Mouse (Mus musculus): ENCODE data around the gene Galnt15.

Galnt15 gene

DNA sequence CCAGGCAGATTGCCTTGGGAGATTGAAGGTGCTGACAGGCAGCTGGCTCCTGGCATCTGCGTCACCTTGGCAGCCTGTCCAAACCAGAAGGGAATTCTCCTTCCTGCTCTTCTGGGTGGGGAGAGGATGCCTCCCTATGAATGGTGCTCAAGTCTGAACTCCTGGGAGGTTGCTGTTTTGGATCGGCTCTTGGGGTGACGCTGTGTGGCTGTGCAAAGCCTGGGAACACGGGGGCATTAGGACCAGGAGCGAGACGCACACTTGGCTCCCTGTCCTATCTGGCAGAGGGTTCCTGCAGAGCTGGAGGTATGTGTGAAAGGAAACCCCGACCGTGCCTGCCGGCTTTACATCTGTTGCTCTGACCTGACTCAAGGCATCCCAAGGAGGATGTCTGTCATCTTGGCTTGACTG lies at the start of gene Galnt15:
Gene Galnt15 (plus strand): TSS at position 309 of the 411 bp plus-strand sequence.
- peak; percentile 92 to 93 for DNase-seq

DNA sequence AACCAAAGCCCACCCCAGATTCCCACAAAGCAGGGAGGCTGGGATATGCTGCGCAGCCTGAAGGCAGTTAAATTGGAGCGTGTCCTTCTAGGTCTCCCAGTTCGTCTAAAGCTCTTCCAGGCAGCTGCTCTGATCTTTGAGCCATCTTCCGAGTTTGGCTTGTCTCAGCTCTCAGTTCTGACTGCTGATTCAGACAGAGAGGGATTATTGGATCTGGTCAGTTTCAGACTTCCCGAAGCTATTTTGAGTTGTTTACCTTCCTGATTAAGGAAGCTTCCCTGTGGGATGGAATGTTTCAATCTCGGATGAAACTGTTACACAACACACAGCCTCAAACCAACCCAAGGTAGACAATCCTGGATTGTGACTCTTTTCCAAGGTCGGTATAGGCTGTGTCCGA lies 34.8 kb upstream of the Galnt15 start:
- DNase-seq, result no peak

DNA sequence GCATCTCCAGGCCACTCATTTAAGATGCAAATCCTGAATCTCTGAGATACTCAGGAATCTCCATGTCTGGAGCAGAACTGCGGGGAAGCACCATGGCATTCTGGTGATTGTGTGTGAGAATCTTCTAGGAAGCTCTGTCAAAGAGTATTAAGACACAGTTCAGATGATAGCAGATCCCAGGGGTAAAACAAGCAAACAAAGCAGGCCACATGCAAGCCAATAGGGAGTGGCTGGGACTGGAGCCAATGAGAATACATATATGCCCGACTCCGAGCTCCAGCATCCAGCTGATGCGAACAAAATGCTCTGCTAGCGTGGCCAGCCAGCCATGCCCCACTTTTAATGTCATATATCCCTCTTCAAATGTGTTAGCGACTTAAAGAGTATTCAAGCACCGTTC lies 27.8 kb upstream of the Galnt15 start:
- DNase-seq, result no peak

DNA sequence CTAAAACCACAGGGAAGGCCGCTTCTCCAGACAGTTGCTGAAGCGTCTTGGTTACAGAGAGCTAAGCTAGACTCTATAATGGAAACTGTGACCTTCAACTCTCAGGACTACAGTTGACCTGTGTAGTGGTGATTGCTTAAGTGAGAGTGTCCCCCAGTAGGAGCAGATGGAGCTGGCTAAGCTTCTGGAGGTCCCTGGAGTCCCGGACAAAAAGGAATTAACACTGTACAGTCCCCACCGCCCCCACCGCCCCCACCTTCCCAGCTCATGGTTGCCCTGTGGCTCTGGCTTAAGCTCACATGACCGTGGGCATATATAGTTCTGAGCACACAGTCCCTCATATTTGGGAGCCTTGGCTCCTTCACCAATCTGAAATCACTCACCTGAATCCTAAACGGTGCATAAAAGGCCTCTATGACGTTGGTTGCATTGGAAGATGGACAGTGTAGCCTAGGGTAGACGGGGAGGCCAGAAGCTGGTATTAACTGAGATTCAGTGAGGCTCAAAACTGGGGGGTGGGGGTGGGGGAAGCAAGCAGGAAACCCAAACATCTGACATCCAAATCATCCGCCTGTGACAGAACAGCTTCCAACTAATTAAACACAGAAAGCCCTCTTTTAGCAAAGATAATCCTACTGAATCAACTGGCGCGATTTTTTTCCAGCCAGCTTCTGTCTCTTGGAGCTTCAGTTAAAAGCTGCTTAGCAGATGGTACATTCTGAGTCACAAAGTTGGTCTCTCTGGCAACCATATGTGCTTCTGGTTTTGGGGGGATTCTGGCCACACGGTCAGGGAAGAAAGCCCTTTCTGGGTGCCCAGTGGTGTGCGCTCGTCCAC lies 26.1 kb upstream of the Galnt15 start:
- DNase-seq, result no peak

DNA sequence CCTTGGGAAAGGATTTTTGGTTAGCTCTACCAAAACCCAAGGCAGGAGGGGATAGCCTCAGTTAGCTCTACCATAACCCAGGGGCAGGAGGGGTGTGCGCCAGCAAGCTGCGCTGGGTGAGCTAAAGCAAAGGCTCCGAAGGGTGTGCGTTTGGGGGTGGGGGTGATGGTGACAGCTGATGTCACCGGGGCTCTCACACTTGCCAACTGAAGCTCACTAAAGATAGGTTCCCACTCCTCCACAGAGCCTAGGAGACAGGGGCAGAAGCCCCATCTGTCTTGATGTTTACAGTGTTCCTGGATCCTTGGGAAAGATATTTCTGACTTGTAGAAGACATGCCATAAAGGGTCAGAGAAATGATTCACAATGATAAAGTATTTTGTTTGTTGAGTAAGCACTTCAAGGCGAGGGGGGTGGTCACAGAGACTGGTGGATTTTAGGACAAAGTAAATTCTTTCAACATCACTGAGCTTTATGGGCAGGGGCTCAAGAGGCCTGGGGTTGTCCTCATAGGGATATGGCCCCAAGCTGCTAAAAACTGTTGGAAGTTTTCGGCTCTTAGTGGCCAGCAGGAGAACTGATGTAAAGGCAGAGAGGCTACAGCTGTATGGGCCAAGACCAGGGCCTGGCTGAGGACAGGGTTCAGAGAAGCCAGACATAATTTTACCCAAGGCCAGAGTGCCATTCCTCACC lies 24.7 kb upstream of the Galnt15 start:
- DNase-seq, result no peak

DNA sequence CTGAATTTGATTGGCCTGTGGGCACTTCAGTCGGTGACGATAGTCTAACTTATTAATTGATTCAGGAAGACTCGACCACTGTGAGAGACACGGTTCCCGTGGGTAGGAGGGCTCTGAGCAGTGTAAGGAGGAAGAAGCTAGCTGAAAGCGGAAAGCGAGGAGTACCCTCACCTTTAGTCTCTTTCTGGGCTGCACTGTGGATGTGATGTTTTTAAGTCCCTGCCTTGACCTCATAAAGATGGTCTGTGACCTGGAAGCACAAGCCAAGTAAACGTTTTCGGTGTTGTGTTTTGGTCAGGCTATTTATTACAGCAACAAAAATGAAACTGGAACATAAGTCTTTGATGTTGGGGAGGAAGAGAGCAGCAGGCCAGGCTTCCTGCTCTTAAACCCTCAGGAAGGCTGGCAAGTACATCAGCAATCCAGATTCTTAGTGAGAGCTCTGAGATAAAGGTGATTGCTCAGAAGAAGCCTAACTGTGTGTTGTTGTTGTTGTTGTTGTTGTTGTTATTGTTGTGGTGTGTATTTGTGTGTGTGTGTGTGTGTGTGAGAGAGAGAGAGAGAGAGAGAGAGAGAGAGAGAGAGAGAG lies 23.0 kb upstream of the Galnt15 start:
- no peak for DNase-seq

DNA sequence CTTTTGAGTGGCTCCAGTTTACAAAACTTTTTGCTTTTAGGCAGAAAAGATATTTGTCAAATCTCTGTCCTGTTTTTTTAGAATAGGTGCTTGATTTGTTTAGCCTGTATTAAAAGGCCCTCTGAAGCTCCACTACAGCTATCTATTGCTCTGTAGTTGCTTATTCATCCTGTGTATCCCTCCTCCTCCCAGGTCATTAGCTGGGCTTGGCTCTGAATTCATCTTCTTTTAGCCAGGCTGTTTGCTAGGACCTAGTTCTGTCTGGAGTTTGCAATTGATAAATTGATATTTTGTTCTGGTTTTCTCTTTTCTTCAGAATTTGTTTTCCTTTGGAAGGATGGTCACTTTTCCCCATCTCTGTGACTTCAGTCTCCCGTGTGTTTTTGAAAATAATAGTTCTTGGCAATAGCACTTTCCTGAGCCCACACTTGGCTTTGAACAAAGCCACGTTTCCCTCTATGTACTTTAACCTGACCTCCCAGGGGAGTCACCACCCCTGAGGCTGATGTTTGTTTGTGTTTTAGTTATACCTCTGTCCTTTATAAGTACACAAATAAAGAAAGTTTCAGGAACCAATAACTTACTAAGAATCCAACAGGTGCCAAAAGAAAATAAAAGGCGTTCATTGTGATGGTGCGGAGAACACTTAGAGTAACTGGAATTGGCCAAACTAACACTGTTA lies 21.0 kb upstream of the Galnt15 start:
- DNase-seq, result no peak

DNA sequence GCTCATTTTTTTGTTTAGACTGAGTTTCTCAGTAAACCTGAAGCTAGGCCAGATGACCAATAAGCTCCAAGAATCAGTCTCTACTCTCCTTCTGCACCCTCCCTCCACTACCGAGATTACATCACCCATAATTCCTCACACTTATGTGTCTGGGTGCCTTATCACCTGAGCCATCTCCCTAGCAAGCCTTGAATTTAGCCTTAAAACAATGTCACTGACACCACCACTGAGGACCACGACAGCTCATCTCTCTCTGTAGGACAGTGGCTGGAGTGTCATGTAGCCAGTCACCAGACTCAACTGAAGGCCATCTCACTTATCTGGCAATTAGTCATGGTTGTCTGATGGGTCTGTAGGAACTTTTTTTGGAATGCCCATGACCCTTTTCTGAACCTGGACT lies 19.1 kb upstream of the Galnt15 start:
- no peak for DNase-seq

DNA sequence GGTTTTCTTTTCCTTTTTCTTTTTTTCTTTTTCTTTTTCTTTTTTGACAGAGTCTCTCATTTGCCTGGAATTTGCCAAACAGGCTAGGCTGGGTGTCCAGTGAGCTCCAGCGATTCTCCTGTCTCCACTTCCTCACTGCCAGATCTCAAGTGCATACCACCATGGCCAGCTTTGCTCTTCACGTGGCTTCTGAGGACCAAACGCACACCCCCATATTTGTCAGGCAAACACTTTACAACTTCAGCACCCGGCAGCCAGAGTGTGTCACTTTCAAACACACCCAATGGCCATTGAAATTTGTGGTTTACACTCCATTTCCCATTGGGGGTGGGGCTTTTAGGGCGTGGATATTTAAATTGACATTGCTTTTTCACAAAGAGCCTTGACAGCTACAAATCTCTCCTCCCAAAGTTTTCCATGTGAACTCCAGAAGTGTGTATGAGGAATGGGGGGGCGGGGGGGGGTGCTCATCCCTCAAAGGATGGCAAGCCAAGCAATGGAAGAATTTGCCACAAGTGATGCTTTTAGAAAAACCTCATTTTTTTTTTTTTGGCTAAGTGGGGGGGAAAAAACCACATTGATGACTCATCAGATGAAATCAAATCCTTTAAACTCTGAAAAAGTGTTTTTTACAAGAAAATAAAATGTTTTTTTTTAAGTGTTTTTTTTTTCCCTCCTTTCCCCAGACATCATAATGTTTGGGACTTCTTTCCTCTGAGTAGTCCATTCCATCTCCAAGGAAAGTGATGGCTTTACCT lies 17.1 kb upstream of the Galnt15 start:
- no peak for DNase-seq

DNA sequence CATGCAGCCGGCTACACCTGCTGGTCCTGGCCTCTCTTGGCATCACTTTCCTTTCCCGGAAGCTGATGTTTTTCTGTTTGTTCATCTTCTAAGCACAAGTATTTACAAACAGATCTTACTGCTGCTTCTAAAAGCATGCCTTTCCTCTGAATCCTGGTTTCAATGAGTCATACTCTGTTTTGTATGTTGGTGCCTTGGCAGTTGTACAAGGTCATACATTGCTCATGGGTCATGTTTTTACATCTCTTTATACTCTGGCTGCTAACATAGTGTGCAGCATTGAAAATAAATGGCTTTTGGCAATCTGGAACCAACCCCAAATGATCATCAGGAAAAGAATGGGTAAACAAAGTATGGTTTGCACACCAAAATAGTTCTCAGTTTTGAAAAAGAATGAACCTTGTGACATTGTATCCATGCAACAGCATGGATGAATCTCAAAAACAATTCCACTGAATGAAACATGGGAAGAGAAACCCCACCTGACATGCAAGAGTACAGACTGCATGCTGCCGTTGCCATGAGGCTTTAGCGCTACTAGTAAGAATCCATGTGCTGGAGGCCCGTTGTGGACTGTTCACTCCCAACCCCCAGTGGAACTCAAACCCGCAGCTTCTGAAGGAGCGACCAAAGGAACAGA lies 13.5 kb upstream of the Galnt15 start:
- DNase-seq, result no peak

DNA sequence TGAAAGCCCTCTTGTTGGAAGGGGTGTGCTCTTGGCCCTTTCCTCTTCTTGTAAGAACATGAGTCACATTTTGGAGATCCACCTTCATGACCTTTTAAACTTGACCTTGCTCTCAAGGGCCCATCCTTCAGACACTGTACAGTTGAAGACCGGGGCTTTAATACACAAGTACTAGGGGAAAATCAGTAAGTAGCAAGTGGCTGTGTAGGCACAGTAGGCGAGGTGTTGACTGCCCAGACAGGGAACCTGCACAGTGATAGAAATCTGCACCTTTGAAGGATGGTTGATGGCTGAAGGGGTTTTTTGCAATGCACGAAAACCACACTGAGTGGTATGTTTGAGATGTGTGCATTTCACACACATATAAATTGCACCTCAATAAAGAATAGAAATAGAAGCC lies 12.3 kb upstream of the Galnt15 start:
- no peak for DNase-seq

DNA sequence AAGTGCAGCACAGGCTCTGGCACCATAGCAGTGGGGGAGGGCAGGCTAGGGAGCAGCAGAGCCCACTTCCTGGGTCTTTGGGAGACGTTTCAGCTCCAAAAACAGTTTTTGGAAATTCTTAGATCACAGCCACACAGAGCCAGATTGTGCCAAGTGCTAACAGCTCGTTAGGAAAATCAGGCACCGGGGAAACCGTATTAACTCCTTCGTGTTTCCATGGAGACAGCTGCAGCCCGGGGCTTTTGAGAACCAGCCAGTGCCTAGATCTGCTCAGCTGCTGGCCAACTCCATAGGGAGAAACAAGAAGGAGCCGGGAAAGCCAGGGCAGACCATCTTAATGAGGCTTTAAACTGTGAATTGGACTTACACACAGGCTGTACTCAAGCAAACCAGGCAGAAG lies 11.9 kb upstream of the Galnt15 start:
- DNase-seq, result peak in 1 of 2 experiments; percentile 31

DNA sequence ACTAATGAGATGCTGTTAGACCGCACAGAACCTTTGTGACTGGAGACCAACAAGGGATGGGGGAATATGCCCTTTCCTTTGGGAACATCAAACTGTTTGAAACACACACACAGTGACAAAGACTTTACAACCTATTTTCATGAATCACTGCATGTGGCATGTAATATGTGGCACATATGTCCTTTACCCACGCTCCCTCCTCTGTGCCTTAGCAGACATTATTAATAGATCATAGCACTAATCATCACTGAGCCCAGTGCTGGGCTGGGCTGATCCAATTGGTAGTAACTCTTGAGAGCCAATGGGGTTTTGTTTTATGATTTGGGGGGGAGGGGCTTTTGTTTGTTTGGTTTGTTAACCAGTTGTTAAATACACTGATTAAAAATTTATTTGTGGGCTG lies 11.3 kb upstream of the Galnt15 start:
- DNase-seq, result no peak

DNA sequence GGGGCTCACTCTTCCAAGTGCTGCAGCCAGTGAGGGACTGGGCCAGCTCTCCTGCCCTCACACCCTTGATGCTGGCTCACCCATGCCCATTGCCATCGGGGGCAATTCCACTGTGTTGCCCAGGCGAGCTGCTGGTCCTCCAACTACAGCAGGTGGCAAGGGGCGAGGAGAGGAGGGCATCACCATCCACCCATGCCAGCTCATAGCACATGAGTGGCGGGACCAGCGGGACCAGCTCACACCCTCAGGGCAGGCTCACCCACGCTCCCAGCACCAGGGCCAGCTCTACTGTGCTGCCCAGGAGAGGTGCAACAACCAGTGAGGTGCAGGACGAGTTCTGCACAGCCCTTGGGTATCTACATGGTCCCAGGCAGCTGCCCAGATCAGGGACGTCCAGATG lies 9.7 kb upstream of the Galnt15 start:
- no peak for DNase-seq

DNA sequence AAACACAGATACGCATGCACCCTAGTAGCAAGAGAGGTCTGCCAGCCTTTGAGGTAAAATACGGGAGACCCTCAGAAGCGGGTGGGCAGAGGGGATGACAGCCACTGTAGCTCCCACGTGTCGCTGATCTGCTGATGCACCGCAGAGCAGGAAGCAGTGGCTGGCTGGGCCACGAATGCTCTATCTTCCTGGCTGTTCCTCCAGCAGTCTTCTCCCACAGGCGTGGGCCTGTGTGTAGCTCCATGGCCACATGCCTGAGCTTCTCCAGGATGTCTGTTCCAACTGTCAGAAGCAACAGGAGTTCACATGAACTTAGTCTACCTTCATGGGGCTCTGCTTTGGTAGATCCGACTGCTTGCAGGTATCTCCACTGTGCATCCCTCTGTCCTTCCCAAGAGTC lies 6.8 kb upstream of the Galnt15 start:
- no peak for DNase-seq

DNA sequence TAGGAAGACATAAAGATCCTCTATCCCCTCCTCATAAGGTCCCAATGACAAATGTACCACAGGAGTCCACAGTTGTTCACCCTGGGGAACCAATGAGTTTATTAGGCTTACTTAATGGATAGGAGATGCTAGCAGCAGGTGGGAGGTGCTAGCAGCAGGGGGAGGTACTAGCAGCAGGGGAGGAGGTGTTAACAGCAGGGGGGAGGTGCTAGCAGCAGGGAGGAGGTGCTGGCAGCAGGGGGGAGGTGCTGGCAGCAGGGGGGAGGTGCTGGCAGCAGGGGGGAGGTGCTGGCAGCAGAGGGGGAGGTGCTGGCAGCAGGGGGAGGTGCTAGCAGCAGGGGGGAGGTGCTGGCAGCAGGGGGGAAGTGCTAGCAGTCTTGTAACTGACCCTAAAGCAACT lies 6.3 kb upstream of the Galnt15 start:
- DNase-seq, result no peak

DNA sequence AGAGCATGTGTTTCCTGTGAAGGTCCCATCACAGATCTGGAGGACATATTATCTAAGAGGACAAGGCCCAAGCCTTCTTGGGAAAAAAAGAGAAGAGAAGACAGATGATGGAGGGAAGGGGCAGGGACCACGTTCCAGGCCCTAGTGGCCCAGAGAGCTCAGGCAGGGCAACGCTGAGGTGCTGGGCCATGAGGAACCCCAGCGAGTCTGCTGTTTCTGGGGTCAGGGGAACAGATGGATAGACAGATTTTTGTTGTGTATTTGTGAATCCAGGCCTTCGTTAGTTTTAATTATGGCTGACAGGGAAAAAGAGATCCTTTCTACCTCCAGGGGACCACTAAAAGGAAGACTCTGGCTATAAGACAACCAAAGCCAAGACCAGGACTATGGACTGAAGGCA lies 4.9 kb upstream of the Galnt15 start:
- DNase-seq, result peak in 1 of 2 experiments; percentile 64

DNA sequence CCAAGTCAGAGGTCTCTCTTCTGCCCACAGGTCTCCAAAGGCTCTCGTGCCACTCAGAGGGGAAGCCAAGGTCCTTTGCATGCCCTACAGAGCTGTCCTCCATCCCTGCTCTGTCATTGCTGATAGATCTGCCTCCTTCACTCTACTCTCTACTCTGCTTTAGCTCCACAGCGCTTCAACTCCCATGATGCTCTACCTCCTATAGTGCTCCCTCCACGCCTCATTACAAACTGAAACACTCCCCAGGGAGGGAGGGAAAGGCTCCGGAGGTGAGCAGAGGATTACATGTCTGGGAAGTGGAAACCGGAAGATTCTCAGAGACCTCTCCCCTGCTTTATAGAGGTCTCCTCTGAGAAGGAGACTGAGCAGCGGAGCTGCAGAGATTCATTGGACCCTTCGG lies 1.6 kb upstream of the Galnt15 start:
- DNase-seq, result no peak

DNA sequence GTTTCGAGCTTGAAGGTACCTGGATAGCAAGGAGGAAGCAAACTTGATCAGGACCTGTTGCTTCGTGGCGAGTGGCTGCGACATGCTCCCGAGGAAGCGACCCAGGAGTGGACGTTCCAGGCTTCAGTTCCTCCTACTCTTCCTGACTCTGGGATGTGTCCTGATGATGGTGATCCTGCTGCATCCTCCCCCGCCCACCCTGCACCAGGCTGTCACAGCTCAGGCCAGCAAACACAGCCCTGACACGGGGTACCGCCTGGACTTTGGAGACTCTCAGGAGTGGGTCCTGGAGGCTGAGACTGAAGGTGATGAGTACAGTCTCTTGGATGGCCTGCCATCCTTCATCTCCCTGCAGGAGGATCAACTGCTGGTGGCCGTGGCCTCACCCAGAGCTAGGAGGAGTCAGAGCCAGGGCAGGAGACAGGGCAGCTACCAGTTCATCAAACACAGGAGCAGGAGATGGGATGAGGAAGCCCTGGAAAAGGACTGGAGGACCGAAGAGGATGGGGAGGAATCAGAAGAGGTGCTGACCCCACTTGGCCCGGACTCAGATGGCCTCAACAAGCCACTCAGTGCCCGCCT lies 713 bp downstream of the Galnt15 start:
- peak; percentile 65 to 66 for DNase-seq

DNA sequence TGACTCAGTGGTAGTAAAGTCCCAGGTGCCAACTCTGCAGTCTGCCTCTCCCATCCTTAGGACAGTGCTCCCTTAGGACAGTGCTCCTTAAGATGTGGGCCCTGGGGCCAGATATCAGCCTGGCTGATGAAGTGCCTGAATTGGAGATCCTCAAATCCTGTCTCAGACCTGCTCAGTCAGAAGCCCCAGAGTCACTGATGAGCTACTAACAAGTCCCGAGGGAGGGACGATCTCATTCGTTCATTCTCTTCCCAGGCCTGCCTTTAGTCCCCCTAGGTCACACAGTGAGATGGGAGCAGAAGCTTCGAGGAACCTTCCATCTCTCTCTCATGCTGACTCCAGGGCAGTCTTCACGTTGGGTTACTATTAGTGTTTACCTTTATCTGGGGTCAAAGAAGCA lies 1.3 kb downstream of the Galnt15 start:
- no peak for DNase-seq

DNA sequence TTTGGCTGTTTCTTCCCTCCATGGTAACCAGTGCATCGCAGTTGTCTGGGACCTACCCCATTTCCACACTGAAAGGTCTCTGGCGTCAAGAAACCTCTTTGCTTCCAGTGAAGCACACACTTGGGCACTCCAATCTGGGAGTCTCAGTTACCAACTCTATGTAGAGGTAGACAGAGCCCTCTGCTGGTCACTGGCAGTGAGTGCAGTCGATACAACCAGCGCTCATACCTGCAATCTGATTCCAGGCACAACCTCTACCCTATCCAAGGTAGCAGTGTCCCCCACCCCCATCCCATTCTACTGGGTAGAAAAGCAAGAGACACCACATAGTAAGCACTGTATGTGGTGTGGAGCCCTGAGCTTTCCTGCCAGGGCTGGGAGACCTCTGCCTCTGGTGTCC lies 3.7 kb downstream of the Galnt15 start:
- DNase-seq, result peak; percentile 84 to 88

DNA sequence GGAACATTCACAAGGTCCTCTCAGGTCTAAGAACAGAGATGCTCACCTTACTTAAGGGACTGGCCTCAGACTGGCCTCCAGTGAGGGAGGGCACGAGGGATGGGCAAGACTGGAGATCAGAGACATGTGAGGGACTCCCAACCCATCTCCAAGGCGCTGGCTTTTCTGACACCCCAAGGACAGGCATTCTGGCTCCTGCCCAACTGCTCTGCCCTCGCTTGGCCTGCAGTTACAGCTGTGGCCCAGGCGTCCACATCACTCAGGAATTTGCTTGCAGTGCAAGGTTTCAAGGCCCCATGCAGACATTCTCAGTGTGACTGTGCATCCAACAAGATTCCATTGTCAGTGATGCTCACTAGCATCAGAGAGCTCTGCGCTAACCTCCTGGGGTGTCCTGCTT lies 7.7 kb downstream of the Galnt15 start:
- DNase-seq, result peak in 1 of 2 experiments; percentile 29

All from cerebellum, postnatal 25 days (tissue).